Mouse (Mus musculus) layer of hippocampus, adult 9-10 months (tissue): ENCODE data around the gene Faf2.

Experiments used
- DNase-seq: peaks from one replicate; pipeline ENCODE4 v3.0.0; 2022; ENCODE audit warnings: low spot score

Faf2 gene

GRCm38 (mm10) chr13:54621155-54621932 lies at the start of gene Faf2:
Gene Faf2 (plus strand): TSS chr13:54621784.
- DNase-seq: peak; percentile 99

GRCm38 (mm10) chr13:54572621-54573020 lies 49.0 kb upstream of the Faf2 start:
- DNase-seq: no peak

GRCm38 (mm10) chr13:54574854-54575481 lies 46.6 kb upstream of the Faf2 start, which contains the start of gene Arl10:
Gene Arl10 (plus strand): TSS chr13:54575015.
- no peak for DNase-seq

- DNase-seq: no peak
Observed at GRCm38 (mm10) chr13:54575489-54575888, 46.1 kb upstream of the Faf2 start.

GRCm38 (mm10) chr13:54577652-54578507 lies 43.7 kb upstream of the Faf2 start:
- no peak for DNase-seq

DNA sequence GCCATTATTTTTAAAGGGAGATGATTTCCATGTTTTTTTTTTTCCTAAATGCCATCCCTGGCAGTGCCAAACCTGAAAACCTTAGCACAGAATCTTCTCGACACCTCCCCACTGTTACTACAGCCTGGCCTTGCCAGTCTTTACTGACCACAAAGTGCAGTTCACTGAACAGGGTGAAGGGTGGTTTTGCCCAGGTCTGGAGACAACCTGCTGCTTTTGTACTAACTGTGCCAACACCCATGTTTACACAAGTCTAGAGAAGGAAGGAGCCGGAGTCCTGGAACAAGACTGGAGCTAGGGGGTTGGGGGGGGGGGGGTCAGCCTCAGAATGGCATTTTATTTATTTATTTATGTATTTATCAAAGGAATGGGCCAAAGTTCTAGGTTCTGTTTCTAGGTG lies 40.2 kb upstream of the Faf2 start:
- DNase-seq: no peak

DNA sequence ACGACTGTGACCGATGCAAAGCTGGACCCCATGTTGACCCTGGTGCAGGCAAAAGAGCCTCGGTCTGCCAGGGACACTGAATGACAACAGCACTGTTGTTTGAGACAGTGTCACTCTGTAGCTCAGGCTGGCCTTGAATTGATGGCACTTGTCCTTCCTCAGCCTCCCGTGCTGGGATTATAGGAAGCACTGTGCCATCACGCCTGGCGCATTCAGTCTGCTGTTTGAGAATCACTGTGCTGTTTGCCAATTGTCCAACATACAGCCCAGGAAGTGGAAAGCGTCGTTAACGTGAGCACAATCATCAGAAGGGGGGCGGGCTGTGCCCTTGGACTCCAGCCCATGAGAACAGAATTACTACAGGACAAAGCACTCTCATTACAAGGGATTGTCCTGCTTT lies 39.5 kb upstream of the Faf2 start:
- DNase-seq: no peak

DNA sequence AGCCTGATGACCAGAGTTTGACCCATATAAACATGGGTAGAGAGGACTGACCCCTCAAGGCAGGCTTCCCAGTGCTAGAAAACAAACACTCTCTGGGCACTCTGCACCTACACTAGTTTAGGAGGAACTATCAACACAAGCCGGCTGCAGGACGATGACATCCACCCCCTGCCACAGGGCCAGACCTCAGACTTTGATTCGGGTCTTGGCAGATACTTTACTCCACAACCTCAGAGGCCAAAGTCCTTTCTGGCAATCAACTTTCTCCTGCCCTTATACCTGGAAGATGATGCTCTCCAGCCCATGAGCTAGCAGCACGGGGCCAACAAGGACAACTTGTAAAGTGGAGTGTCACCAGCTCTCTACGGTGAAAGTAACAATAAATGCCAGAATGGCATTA lies 38.7 kb upstream of the Faf2 start:
- DNase-seq: no peak

DNA sequence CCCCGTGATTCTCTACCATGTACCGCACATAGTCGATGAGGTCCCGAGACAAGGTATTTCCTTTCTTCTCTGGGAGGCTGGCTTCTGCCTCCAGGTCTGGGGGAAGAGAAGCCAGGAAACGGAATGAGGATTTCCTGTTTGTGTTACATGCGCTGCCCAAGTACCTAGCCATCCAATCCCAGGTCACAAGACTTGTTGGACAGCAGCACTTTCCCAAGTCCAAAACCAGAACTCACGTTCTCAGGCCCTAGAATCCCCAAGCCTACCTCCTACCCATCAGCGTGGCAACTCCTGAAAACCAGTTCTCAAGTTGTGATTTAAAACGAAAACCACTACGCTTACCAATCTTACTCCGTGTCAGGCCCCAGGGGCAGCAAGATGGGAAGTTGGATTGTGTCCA lies 35.8 kb upstream of the Faf2 start:
- DNase-seq: no peak

GRCm38 (mm10) chr13:54589414-54589995 lies 32.1 kb upstream of the Faf2 start:
- DNase-seq: no peak

- peak; percentile 98 for DNase-seq
Observed at GRCm38 (mm10) chr13:54589996-54590951, 31.3 kb upstream of the Faf2 start, which contains the start of the genes Nop16 and Higd2a. Gene Nop16 (minus strand): TSS chr13:54590090. Gene Higd2a (plus strand): TSS chr13:54590207.

- no peak for DNase-seq
Observed at GRCm38 (mm10) chr13:54591776-54592356, 29.7 kb upstream of the Faf2 start.

DNA sequence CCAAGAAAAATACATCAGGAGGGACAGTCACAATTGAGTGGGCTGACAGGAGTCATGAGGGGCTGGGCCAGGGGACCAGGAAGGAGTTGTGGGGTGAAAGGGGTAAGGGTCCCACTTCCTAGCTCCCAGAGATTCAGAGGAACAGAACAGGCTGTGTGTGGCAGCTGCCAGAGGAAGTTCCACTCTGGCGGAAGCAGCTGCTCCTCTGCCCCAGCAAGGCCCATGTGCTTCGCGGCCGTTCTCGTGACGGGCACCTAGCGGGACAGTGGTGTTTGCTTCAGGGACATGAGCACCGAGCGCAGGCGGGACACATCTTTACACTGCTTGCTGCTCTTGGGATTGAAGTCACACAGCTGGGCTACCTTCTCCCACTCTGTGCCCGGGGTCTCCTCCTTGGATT lies 28.0 kb upstream of the Faf2 start:
- no peak for DNase-seq

- no peak for DNase-seq
Observed at GRCm38 (mm10) chr13:54596107-54596690, 25.4 kb upstream of the Faf2 start.

GRCm38 (mm10) chr13:54596870-54597269 lies 24.7 kb upstream of the Faf2 start:
- no peak for DNase-seq

- DNase-seq: no peak
Observed at GRCm38 (mm10) chr13:54598622-54599143, 22.9 kb upstream of the Faf2 start.

GRCm38 (mm10) chr13:54602639-54603111 lies 18.9 kb upstream of the Faf2 start:
- no peak for DNase-seq

DNA sequence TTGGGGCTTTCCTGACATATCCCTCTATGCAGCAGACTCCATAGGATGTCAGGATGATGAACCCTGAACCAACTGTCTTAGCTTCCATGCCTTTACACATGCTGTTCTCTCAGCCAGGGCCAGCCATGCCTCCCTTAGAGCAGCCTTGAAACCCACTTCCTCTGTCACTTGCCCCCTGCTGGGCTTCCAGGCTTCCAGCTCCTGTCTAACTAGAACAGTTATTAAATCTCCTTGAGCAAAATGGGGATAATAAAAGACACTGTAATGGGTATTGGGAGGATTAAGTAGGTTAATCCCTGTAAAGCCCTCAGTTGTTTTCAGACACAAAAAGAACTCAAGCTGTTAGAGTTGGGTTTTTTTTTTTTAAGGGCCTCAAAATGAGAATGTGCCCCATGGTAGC lies 18.1 kb upstream of the Faf2 start:
- no peak for DNase-seq

DNA sequence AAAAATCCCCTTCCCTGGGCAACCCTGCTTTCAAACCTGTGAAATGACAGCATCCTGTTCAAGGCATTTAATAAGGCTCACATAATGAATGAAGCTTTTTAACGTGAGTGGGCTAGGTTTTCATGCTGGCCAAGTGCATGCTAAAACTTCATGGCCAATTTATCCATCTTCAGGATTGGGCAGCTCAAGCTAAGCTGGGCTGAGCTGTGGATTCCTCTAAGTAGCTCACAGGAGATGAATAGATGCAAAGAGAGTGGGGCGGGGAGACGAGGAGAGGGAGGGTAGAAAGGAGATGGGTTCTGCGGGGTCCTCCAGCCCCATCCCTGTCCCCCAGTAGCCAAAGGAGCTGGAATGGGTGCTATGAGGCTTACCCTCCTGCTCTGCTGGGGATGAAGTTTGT lies 17.4 kb upstream of the Faf2 start:
- DNase-seq: no peak

DNA sequence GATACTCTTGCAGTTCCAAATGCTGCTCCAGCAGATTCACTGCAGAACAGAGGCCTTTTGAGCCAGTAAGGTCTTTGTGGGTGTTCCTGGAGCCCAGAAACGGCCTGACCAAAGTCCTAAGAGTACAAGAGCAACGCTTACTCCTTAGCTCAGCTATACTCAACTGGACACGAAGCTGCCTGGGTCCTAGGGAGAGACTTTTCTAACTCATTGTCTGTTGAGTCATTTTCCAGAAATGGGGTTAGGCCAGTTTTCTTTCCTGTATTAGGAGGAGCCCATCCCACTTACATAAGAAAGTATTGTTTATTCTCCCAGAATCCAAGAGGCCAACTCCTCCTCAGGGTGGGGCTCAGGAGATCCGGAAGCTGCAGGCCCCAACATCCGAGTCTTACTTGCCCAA lies 16.2 kb upstream of the Faf2 start:
- no peak for DNase-seq
